Mouse (Mus musculus): ENCODE data around the gene Npr1. TPM values are rescaled to one million over a fixed set of nuclear protein-coding genes. Genes with fewer than 3 reads are reported as not detected.

The Npr1 gene
- total and polyA plus RNA-seq, 3 experiments: 16.1 to 35.0 (median 16.3) TPM

GRCm38 (mm10) chr3:90490696-90491256, 25.1 kb upstream of the Npr1 start, which contains the start of gene Snapin:
Gene Snapin, minus strand, starts transcription at chr3:90491033.
- H3K4me1 ChIP-seq (ENCODE audit: control insufficient read depth, insufficient read depth, low read length): peaks cover 1% of the 10 kb centered on the region
- H3K36me3 ChIP-seq (ENCODE audit: control insufficient read depth, insufficient read depth, low read length): peaks cover 4% of the 10 kb centered on the region
- peak; percentile 78 for TF ChIP-seq POLR2A (IDR thresholded peaks at IDR 0.05; ENCODE audit: insufficient read depth, low read depth, low read length)
- peak; percentile 70; the same call in 1 of the 2 replicates for TF ChIP-seq EP300 (IDR thresholded peaks at IDR 0.05; ENCODE audit: insufficient read depth, low read depth, low read length)
- TF ChIP-seq CTCF (IDR thresholded peaks at IDR 0.05): peak; percentile 77
- intact Hi-C loops (cut with DNase I): loop anchor here (1.0 to 5.0 kb wide), 4 partner anchors 18 to 163 kb away; partner anchors contain the start of gene Chtop
- DNase-seq: peak; percentile 96 to 97
- H3K27me3 ChIP-seq (ENCODE audit: control insufficient read depth, insufficient read depth, low read length): no peaks in the 10 kb centered on the region
- H3K9ac ChIP-seq (ENCODE audit: low read depth, low read length): peak within 1 kb of the TSS; percentile 76
- peak within 1 kb of the TSS; percentile 67 for H3K4me3 ChIP-seq
- no peaks in the 10 kb centered on the region for H3K79me2 ChIP-seq (replicated peaks; ENCODE audit: control insufficient read depth, insufficient read depth, low read length)
- WGBS: under 1% methylated on average over 37 of the region's 37 CpGs
- peak within 1 kb of the TSS; percentile 98 for H3K27ac ChIP-seq

GRCm38 (mm10) chr3:90488576-90488975, 22.9 kb upstream of the Npr1 start:
- no peak for DNase-seq
- 84% methylated on average over 6 of the region's 6 CpGs for WGBS
- H3K27ac ChIP-seq: no peak overlapping the region
- H3K4me3 ChIP-seq: no peak overlapping the region
- H3K27me3 ChIP-seq (ENCODE audit: control insufficient read depth, insufficient read depth, low read length): no peaks in the 10 kb centered on the region
- H3K9ac ChIP-seq (ENCODE audit: low read depth, low read length): no peak overlapping the region
- TF ChIP-seq EP300 (IDR thresholded peaks at IDR 0.05; ENCODE audit: insufficient read depth, low read depth, low read length) (no peak), POLR2A (IDR thresholded peaks at IDR 0.05; ENCODE audit: insufficient read depth, low read depth, low read length) (no peak), CTCF (IDR thresholded peaks at IDR 0.05) (no peak)
- H3K4me1 ChIP-seq (ENCODE audit: control insufficient read depth, insufficient read depth, low read length): peaks cover 1% of the 10 kb centered on the region
- peaks cover 4% of the 10 kb centered on the region for H3K36me3 ChIP-seq (ENCODE audit: control insufficient read depth, insufficient read depth, low read length)
- H3K79me2 ChIP-seq (replicated peaks; ENCODE audit: control insufficient read depth, insufficient read depth, low read length): no peaks in the 10 kb centered on the region
- intact Hi-C loops (cut with DNase I): no loop called here

- 47% methylated on average over 5 of the region's 5 CpGs for WGBS
- Histone ChIP-seq H3K4me1 (ENCODE audit: control insufficient read depth, insufficient read depth, low read length) (peaks cover 1% of the 10 kb centered on the region), H3K27me3 (ENCODE audit: control insufficient read depth, insufficient read depth, low read length) (no peaks in the 10 kb centered on the region), H3K79me2 (replicated peaks; ENCODE audit: control insufficient read depth, insufficient read depth, low read length) (no peaks in the 10 kb centered on the region), H3K9ac (ENCODE audit: low read depth, low read length) (no peak overlapping the region), H3K36me3 (ENCODE audit: control insufficient read depth, insufficient read depth, low read length) (peaks cover 4% of the 10 kb centered on the region), H3K27ac (no peak overlapping the region), H3K4me3 (no peak overlapping the region)
- intact Hi-C loops (cut with DNase I): no loop called here
- TF ChIP-seq POLR2A (IDR thresholded peaks at IDR 0.05; ENCODE audit: insufficient read depth, low read depth, low read length) (no peak), CTCF (IDR thresholded peaks at IDR 0.05) (no peak), EP300 (IDR thresholded peaks at IDR 0.05; ENCODE audit: insufficient read depth, low read depth, low read length) (no peak)
- DNase-seq: no peak
Measured at GRCm38 (mm10) chr3:90486998-90487397, 21.3 kb upstream of the Npr1 start.

GRCm38 (mm10) chr3:90475831-90476611, 10.4 kb upstream of the Npr1 start, which contains the start of gene Ilf2:
Gene Ilf2, plus strand, starts transcription at chr3:90476126.
- Histone ChIP-seq H3K9ac (ENCODE audit: low read depth, low read length) (peak within 1 kb of the TSS; percentile 91), H3K4me1 (ENCODE audit: control insufficient read depth, insufficient read depth, low read length) (peaks cover 3% of the 10 kb centered on the region), H3K27ac (peak within 1 kb of the TSS; percentile 70), H3K27me3 (ENCODE audit: control insufficient read depth, insufficient read depth, low read length) (no peaks in the 10 kb centered on the region), H3K36me3 (ENCODE audit: control insufficient read depth, insufficient read depth, low read length) (peaks cover 11% of the 10 kb centered on the region), H3K4me3 (peak within 1 kb of the TSS; percentile 63), H3K79me2 (replicated peaks; ENCODE audit: control insufficient read depth, insufficient read depth, low read length) (0 out of 2 replicates have a peak, but pooled peaks cover 1% of the 10 kb centered on the region)
- DNase-seq: peak; percentile 92 to 97
- TF ChIP-seq EP300 (IDR thresholded peaks at IDR 0.05; ENCODE audit: insufficient read depth, low read depth, low read length): peak; percentile 96
- TF ChIP-seq CTCF (IDR thresholded peaks at IDR 0.05): peak; percentile 56
- peak; percentile 90 for TF ChIP-seq POLR2A (IDR thresholded peaks at IDR 0.05; ENCODE audit: insufficient read depth, low read depth, low read length)
- intact Hi-C loops (cut with DNase I): loop anchor here (2.0 kb wide), 1 partner anchor 33 kb away; the partner anchor contains the start of gene Chtop
- WGBS: under 1% methylated on average over 45 of the region's 45 CpGs

- no peak overlapping the region for H3K27ac ChIP-seq
- peaks cover 3% of the 10 kb centered on the region for H3K4me1 ChIP-seq (ENCODE audit: control insufficient read depth, insufficient read depth, low read length)
- TF ChIP-seq EP300 (IDR thresholded peaks at IDR 0.05; ENCODE audit: insufficient read depth, low read depth, low read length) (no peak), CTCF (IDR thresholded peaks at IDR 0.05) (no peak), POLR2A (IDR thresholded peaks at IDR 0.05; ENCODE audit: insufficient read depth, low read depth, low read length) (no peak)
- H3K4me3 ChIP-seq: peak overlapping the region; percentile 35
- 31% methylated on average over 16 of the region's 16 CpGs for WGBS
- H3K79me2 ChIP-seq (replicated peaks; ENCODE audit: control insufficient read depth, insufficient read depth, low read length): 0 out of 2 replicates have a peak, but pooled peaks cover 1% of the 10 kb centered on the region
- H3K36me3 ChIP-seq (ENCODE audit: control insufficient read depth, insufficient read depth, low read length): peaks cover 8% of the 10 kb centered on the region
- DNase-seq: no peak
- intact Hi-C loops (cut with DNase I): no loop called here
- no peak overlapping the region for H3K9ac ChIP-seq (ENCODE audit: low read depth, low read length)
- no peaks in the 10 kb centered on the region for H3K27me3 ChIP-seq (ENCODE audit: control insufficient read depth, insufficient read depth, low read length)
Measured at GRCm38 (mm10) chr3:90475151-90475830, 9.6 kb upstream of the Npr1 start.
